Mouse (Mus musculus) kidney, postnatal 0 days (tissue): ENCODE results near the gene Nfix. TPM values are rescaled to one million over a fixed set of nuclear protein-coding genes. Genes with fewer than 3 reads are reported as not detected.

ENCODE experiments used
- ATAC-seq: fragments of 200-750 bp; cut with Nextera tagmentation; replicated peaks from 2 replicates; pipeline ENCODE4 v1.8.0; 2017; ENCODE audit warnings: low read depth, moderate number of reproducible peaks, moderate TSS enrichment, moderate library complexity; ENCODE audit not compliant: low FRiP score
- DNase-seq: peaks from one replicate; pipeline ENCODE4 v3.0.0-alpha.2; 2016; ENCODE audit warnings: low spot score
- H3K27ac ChIP-seq: fragments of 300-500 bp; sonication (generic); 2 replicates; pipeline ENCODE4 v1.5.1; 2014; ENCODE audit warnings: mild to moderate bottlenecking
- H3K27me3 ChIP-seq: fragments of 300-500 bp; sonication (generic); 2 replicates; pipeline ENCODE4 v1.6.1; 2014; ENCODE audit warnings: low read length, mixed read lengths; ENCODE audit not compliant: insufficient read depth
- H3K36me3 ChIP-seq: fragments of 300-500 bp; sonication (generic); 2 replicates; pipeline ENCODE4 v1.6.1; 2014; ENCODE audit warnings: low read length, mixed read lengths; ENCODE audit not compliant: insufficient read depth
- H3K4me1 ChIP-seq: fragments of 300-500 bp; sonication (generic); replicated peaks from 2 replicates; pipeline ENCODE4 v1.6.1; 2014; ENCODE audit warnings: antibody characterized with exemption, low read length, mixed read lengths; ENCODE audit not compliant: insufficient read depth
- H3K4me2 ChIP-seq: fragments of 300-500 bp; sonication (generic); 2 replicates; pipeline ENCODE4 v1.6.1; 2014; ENCODE audit warnings: mild to moderate bottlenecking, low read length, moderate library complexity, mixed read lengths
- H3K4me3 ChIP-seq: fragments of 300-500 bp; sonication (generic); replicated peaks from 2 replicates; pipeline ENCODE4 v1.5.1; 2014; ENCODE audit warnings: low read depth, low read length
- H3K9ac ChIP-seq: fragments of 300-500 bp; sonication (generic); 2 replicates; pipeline ENCODE4 v1.6.1; 2014; ENCODE audit warnings: low read depth, low read length
- H3K9me3 ChIP-seq: fragments of 300-500 bp; sonication (generic); replicated peaks from 2 replicates; pipeline ENCODE4 v1.6.1; 2016; ENCODE audit warnings: low read length, inconsistent platforms, mixed read lengths
- CTCF ChIP-seq: IDR thresholded peaks from 2 replicates; pipeline ENCODE4 v1.5.1; 2016; ENCODE audit warnings: antibody characterized with exemption, low read depth, mild to moderate bottlenecking, moderate library complexity
- WGBS: fragments of 180-500 bp; shearing (Covaris S2); extraction: QIAGEN DNeasy Blood & Tissue Kit; methylation state at CpG from one replicate; pipeline ENCODE4 v1.1.7; 2014; 5-methylcytosine and 5-hydroxymethylcytosine counted together
- polyA plus RNA-seq: library from polyadenylated mRNA; unstranded; fragments of >200 nt; fragmentation: Nextera tagmentation; extraction: Ambion mirVana; gene quantifications from 2 replicates; pipeline ENCODE4 v1.2.1, GENCODE M21; 2015

Gene Nfix
- polyA plus RNA-seq, 1 experiment from 2014 or later = 21.1 TPM

DNA sequence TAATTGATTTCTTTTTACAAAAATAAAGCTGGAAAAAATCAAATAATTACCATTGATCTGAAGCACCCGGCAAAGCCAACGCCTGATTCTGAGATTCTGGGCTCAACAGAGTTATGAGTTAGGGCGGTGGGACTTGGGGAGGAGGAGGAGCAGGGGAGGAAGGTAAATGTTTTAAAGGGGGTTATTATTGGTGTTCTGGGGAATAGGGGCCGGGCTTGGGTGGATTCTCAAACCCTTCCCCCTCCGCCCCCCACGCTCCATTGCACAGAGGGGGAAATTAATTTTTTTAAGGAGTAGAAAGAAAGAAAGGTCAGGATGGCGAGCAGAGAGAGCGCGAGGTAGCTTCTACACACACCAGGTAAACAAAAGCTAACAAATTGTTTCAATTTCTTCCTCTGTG lies 26.8 kb downstream of the Nfix start:
- DNase-seq (no peak), ATAC-seq (no peak)
- Histone ChIP-seq H3K4me1 (peaks cover 15% of the 10 kb centered on the region), H3K4me2 (peak overlapping the region; percentile 41), H3K9me3 (no peaks in the 10 kb centered on the region), H3K4me3 (peak overlapping the region; percentile 27), H3K27me3 (peaks cover 48% of the 10 kb centered on the region), H3K27ac (no peak overlapping the region), H3K36me3 (no peaks in the 10 kb centered on the region), H3K9ac (peak overlapping the region; percentile 31; the same call in 1 of the 2 replicates)
- WGBS = 4% methylated on average over 9 of the region's 9 CpGs
- no peak for TF ChIP-seq CTCF

- H3K36me3 ChIP-seq = no peaks in the 10 kb centered on the region
- H3K9me3 ChIP-seq = no peaks in the 10 kb centered on the region
- 23% methylated on average over 3 of the region's 3 CpGs for WGBS
- 0 out of 2 replicates have a peak overlapping the region, but pooled peaks have one; percentile 10 for H3K4me2 ChIP-seq
- no peak overlapping the region for H3K4me3 ChIP-seq
- ATAC-seq = no peak
- peaks cover 15% of the 10 kb centered on the region for H3K4me1 ChIP-seq
- H3K27ac ChIP-seq = no peak overlapping the region
- H3K9ac ChIP-seq = no peak overlapping the region
- no peak for TF ChIP-seq CTCF
- no peak for DNase-seq
- peaks cover 41% of the 10 kb centered on the region for H3K27me3 ChIP-seq
These were observed 27.5 kb downstream of the Nfix start for GRCm38 (mm10) chr8:84772628-84773027.

DNA sequence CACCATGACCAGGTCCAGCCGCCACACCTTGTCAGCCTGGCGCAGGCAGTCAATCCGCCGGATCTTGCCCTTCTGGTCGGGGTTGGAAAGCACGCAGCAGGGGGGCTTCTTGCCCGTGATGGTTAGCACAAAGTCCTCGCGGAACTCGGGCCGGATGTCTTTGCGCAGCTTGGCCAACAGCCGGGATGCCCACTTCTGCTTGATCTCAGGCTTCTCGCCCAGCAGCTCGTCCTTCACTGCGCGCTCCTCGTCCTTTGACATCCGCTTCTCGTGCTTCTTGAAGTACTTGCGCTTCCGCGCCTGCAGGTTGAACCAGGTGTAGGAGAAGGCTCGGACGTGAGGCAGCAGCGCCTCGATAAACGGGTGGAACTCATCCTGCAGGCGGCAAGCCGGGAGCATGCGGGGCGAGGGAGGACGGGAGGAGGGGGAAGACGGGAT lies 28.2 kb downstream of the Nfix start:
- H3K4me1 ChIP-seq = peaks cover 15% of the 10 kb centered on the region
- H3K9ac ChIP-seq = no peak overlapping the region
- peak overlapping the region; percentile 37 for H3K4me2 ChIP-seq
- H3K27me3 ChIP-seq = peaks cover 34% of the 10 kb centered on the region
- WGBS = 22% methylated on average over 34 of the region's 34 CpGs
- H3K27ac ChIP-seq = no peak overlapping the region
- H3K9me3 ChIP-seq = no peaks in the 10 kb centered on the region
- TF ChIP-seq CTCF = no peak
- ATAC-seq (no peak), DNase-seq (no peak)
- H3K4me3 ChIP-seq = no peak overlapping the region
- H3K36me3 ChIP-seq = no peaks in the 10 kb centered on the region

DNA sequence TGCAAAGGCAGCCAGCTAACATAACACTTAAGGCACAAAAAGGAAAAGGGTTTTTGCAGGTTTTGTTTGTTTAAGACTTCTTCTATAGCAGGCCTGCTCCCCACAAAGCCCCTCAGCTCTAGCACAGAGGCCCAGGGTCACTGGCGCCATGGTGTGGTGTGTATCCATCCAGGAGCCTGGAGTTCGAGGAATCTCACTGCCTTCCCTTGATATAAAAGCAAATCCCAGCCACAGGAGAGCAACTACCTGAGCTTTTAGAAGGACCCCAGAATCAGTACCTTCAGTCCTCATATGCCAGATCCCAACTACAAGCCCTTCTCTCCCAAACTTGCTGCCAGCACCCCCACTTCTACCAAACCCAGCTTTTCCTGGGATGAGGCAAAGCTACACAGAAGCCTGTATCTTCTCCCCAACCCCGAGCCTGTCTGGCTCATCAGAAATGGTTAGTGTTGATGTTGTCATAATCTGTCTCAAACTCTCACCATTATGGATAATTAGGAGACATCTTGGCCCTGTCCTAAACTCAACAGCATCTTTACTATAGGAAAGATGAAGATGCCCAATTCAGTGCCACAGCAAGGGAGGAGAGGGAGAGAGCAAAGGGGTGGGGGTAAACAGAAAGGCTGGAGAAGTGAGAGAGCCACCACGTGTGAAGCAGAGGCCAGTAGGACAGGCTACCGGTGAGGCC lies 29.0 kb downstream of the Nfix start:
- H3K36me3 ChIP-seq = no peaks in the 10 kb centered on the region
- 33% methylated on average over 5 of the region's 5 CpGs for WGBS
- ATAC-seq = no peak
- H3K9ac ChIP-seq = no peak overlapping the region
- DNase-seq = no peak
- TF ChIP-seq CTCF = no peak
- H3K27ac ChIP-seq = no peak overlapping the region
- H3K4me1 ChIP-seq = peaks cover 15% of the 10 kb centered on the region
- H3K4me2 ChIP-seq = peak overlapping the region; percentile 37; the same call in 1 of the 2 replicates
- H3K27me3 ChIP-seq = peaks cover 29% of the 10 kb centered on the region
- H3K9me3 ChIP-seq = no peaks in the 10 kb centered on the region
- H3K4me3 ChIP-seq = no peak overlapping the region

DNA sequence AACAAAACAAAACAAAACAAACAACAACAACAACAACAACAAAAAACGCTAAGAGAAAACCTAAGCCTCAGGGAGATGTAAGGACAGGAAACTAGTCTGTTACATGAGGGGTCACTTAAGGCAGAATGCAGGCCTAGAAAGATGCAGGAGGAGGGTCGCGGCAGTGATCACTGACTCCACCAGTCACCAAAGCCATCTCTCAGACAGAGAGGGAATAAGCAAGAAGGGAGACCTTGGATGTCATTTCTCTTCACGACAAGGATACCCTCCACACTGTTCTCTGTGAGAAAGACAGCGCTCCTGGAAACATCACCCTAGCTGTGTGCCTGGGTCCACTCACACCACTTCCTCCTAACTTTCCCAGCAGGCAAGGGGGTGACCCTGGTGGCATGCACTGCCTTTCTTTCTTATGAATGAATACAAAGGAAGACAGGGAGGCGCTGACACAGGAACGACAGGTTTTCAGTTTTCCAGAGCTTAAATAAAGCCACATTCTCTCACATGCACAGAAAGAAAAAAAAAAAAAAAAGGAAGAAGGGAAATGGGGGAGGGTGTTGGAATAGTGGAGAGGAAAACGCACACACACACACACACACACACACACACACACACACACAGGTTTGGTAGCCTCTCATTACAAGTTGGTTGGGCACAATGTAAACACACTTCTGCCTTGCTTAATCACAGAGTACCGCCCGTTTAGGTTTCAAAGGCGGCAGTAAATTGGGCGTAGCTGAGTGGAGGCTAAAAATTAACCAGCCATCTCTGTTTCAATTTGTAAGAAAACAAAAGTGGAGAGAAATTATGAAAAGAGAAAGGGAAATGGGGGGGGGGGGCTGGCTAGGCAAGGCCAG lies 29.8 kb downstream of the Nfix start:
- H3K4me2 ChIP-seq = no peak overlapping the region
- no peaks in the 10 kb centered on the region for H3K9me3 ChIP-seq
- no peak for DNase-seq
- H3K36me3 ChIP-seq = no peaks in the 10 kb centered on the region
- TF ChIP-seq CTCF = no peak
- no peak overlapping the region for H3K4me3 ChIP-seq
- WGBS = 38% methylated on average over 12 of the region's 12 CpGs
- no peak overlapping the region for H3K9ac ChIP-seq
- no peak for ATAC-seq
- H3K4me1 ChIP-seq = peaks cover 19% of the 10 kb centered on the region
- H3K27ac ChIP-seq = no peak overlapping the region
- peaks cover 22% of the 10 kb centered on the region for H3K27me3 ChIP-seq

- 88% methylated on average over 8 of the region's 8 CpGs for WGBS
- Histone ChIP-seq H3K9me3 (no peaks in the 10 kb centered on the region), H3K9ac (no peak overlapping the region), H3K27me3 (peaks cover 17% of the 10 kb centered on the region), H3K36me3 (no peaks in the 10 kb centered on the region), H3K4me2 (no peak overlapping the region), H3K4me3 (no peak overlapping the region), H3K4me1 (peaks cover 19% of the 10 kb centered on the region), H3K27ac (no peak overlapping the region)
- TF ChIP-seq CTCF = no peak
- ATAC-seq = no peak
- no peak for DNase-seq
These were observed 30.8 kb downstream of the Nfix start for GRCm38 (mm10) chr8:84769324-84769723.
